Mouse (Mus musculus) liver, embryonic 12.5 days (tissue): Measurements from ENCODE around the gene Sbk2. TPM values are rescaled to one million over a fixed set of nuclear protein-coding genes. Genes with fewer than 3 reads are reported as not detected.

Experiments
- ATAC-seq: fragments of 200-750 bp; cut with Nextera tagmentation; 2 replicates; pipeline ENCODE4 v1.8.0; 2017; ENCODE audit warnings: moderate number of reproducible peaks, mild to moderate bottlenecking, moderate library complexity
- H3K27ac ChIP-seq: fragments of 300-500 bp; sonication (generic); 2 replicates; pipeline ENCODE4 v1.5.1; 2016; ENCODE audit warnings: mild to moderate bottlenecking
- H3K27me3 ChIP-seq: fragments of 300-500 bp; sonication (generic); replicated peaks from 2 replicates; pipeline ENCODE4 v1.6.1; 2016; ENCODE audit warnings: mild to moderate bottlenecking, moderate library complexity
- H3K36me3 ChIP-seq: fragments of 300-500 bp; sonication (generic); 2 replicates; pipeline ENCODE4 v1.6.1; 2016; ENCODE audit warnings: mild to moderate bottlenecking, moderate library complexity
- H3K4me1 ChIP-seq: fragments of 300-500 bp; sonication (generic); 2 replicates; pipeline ENCODE4 v1.6.1; 2016
- H3K4me2 ChIP-seq: fragments of 300-500 bp; sonication (generic); 2 replicates; pipeline ENCODE4 v1.6.1; 2016; ENCODE audit warnings: mild to moderate bottlenecking, moderate library complexity
- H3K4me3 ChIP-seq: fragments of 300-500 bp; sonication (generic); 2 replicates; pipeline ENCODE4 v1.5.1; 2016; ENCODE audit warnings: mild to moderate bottlenecking, moderate library complexity
- H3K9ac ChIP-seq: fragments of 300-500 bp; sonication (generic); 2 replicates; pipeline ENCODE4 v1.6.1; 2016; ENCODE audit warnings: mild to moderate bottlenecking, moderate library complexity
- H3K9me3 ChIP-seq: fragments of 300-500 bp; sonication (generic); replicated peaks from 2 replicates; pipeline ENCODE4 v1.6.1; 2016; ENCODE audit warnings: mild to moderate bottlenecking, moderate library complexity
- WGBS: fragments of 180-500 bp; shearing (Covaris S2); methylation state at CpG from one replicate; pipeline ENCODE4 v1.1.7; 2016; ENCODE audit not compliant: insufficient replicate concordance; 5-methylcytosine and 5-hydroxymethylcytosine counted together
- polyA plus RNA-seq: library from polyadenylated mRNA; unstranded; fragments of >200 nt; fragmentation: Nextera tagmentation; extraction: Ambion mirVana; gene quantifications from 2 replicates; pipeline ENCODE4 v1.2.1, GENCODE M21; 2016

The Sbk2 gene
- polyA plus RNA-seq, 1 experiment from 2014 or later, result not detected

DNA sequence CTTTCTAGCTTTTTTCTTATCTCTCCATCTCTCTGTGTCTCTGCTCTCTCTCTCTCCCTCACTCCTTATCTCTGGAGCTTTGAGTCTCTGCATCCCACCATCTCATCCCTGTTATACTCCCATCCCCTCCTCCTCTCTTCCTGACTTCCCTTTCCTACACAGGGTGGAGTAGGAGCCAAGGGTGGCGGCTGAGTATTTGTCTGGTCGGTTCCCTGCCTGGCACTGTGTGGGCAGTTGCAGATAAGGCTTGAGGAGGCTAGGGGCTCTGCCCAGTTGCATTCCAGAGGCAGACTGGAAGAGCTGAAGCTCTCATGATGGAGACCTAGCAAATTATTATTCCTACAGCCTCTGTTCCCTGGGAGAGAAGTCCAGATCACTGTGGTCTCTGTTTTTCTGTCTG, 24.0 kb upstream of the Sbk2 start:
- Histone ChIP-seq H3K4me1 (no peaks in the 10 kb centered on the region), H3K9me3 (no peaks in the 10 kb centered on the region), H3K4me2 (no peak overlapping the region), H3K27ac (no peak overlapping the region), H3K4me3 (no peak overlapping the region), H3K36me3 (peaks cover 11% of the 10 kb centered on the region), H3K27me3 (peaks cover 25% of the 10 kb centered on the region), H3K9ac (no peak overlapping the region)
- 43% methylated on average over 2 of the region's 2 CpGs for WGBS
- ATAC-seq, result no peak

DNA sequence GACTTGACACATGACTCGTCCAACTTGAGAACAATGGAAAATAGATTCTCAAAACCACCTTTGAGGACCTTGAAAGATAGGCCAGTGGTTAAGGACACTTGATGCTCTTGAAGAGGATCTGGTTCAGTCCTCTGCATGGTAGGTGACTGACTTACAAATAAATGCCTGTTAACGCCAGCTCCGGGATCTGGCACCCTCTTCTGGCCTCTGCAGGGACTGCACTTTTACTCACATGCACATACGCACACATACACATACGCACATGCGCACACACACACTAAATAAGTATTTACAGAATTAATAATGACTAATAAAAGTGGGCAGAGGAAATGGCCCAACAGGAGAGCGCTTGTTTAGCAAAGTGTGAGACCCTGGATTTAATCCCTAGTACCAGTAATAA, 12.6 kb upstream of the Sbk2 start:
- no peaks in the 10 kb centered on the region for H3K4me1 ChIP-seq
- 77% methylated on average over 7 of the region's 7 CpGs for WGBS
- ATAC-seq, result no peak
- no peak overlapping the region for H3K27ac ChIP-seq
- H3K4me3 ChIP-seq, result no peak overlapping the region
- peaks cover 10% of the 10 kb centered on the region for H3K27me3 ChIP-seq
- no peak overlapping the region for H3K9ac ChIP-seq
- no peaks in the 10 kb centered on the region for H3K36me3 ChIP-seq
- no peak overlapping the region for H3K4me2 ChIP-seq
- H3K9me3 ChIP-seq, result peaks cover 4% of the 10 kb centered on the region; the same call in 1 of the 2 replicates

DNA sequence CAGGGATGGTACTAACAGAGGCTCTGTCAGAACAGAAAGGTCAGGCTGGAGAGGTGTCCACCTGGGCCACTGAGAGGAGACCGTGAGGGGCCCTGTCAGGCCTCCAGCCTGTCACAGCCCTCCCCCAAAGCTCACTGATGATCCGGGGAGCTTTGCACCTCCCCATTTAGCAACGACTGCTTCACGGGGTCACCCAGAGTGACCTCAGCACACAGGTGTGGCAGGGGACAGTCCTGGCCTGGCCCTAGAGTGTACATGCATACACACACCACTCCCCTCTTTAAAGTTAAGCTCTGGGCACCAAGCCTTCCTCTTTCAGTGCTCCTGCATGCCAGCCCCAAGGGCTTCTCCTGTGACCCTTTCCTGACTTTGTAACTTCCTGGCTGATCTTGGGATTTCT, 11.2 kb upstream of the Sbk2 start:
- Histone ChIP-seq H3K4me1 (no peaks in the 10 kb centered on the region), H3K4me2 (no peak overlapping the region), H3K9me3 (peaks cover 4% of the 10 kb centered on the region; the same call in 1 of the 2 replicates), H3K27ac (no peak overlapping the region), H3K27me3 (peaks cover 14% of the 10 kb centered on the region), H3K9ac (no peak overlapping the region), H3K4me3 (no peak overlapping the region), H3K36me3 (no peaks in the 10 kb centered on the region)
- WGBS, result 29% methylated on average over 4 of the region's 4 CpGs
- ATAC-seq, result peak; percentile 44; the same call in 1 of the 2 replicates

GRCm38 (mm10) chr7:4972321-4973047, 8.3 kb upstream of the Sbk2 start:
- Histone ChIP-seq H3K9ac (no peak overlapping the region), H3K4me1 (no peaks in the 10 kb centered on the region), H3K9me3 (peaks cover 4% of the 10 kb centered on the region; the same call in 1 of the 2 replicates), H3K36me3 (no peaks in the 10 kb centered on the region), H3K4me2 (no peak overlapping the region), H3K27me3 (peaks cover 14% of the 10 kb centered on the region), H3K4me3 (no peak overlapping the region), H3K27ac (no peak overlapping the region)
- ATAC-seq, result no peak
- 49% methylated on average over 18 of the region's 18 CpGs for whole genome bisulfite sequencing

- no peaks in the 10 kb centered on the region for H3K36me3 ChIP-seq
- H3K9me3 ChIP-seq, result no peaks in the 10 kb centered on the region
- no peak overlapping the region for H3K9ac ChIP-seq
- H3K4me2 ChIP-seq, result no peak overlapping the region
- H3K27me3 ChIP-seq, result peaks cover 14% of the 10 kb centered on the region
- ATAC-seq, result no peak
- H3K27ac ChIP-seq, result no peak overlapping the region
- no peak overlapping the region for H3K4me3 ChIP-seq
- 33% methylated on average over 7 of the region's 7 CpGs for WGBS
- no peaks in the 10 kb centered on the region for H3K4me1 ChIP-seq
These were observed 7.5 kb upstream of the Sbk2 start for GRCm38 (mm10) chr7:4971710-4972109.

DNA sequence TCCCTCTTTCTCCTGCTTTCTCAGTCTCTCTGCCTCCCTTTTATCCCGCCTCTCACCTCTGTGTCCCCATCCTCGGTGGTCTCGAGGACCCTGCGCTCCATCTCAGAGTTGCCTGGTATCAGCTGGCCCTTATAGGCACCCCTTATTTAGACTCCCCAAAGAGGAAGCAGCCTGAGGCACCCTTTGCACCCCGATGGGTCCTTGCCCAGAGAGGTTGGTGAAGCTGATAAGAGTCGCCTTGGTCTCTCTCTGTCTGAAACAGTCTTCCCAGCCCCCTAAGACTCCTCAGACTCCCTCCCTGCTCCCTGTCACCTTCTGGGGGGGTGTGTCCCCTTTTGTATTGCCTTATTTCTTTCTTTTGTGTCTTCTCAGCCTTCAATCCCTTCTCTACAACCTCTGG, 6.9 kb upstream of the Sbk2 start, which contains the start of gene Sbk3:
TSS of gene Sbk3 (minus strand) at position 101 of the 400 bp plus-strand sequence.
- no peak for ATAC-seq
- 31% methylated on average over 6 of the region's 6 CpGs for WGBS

DNA sequence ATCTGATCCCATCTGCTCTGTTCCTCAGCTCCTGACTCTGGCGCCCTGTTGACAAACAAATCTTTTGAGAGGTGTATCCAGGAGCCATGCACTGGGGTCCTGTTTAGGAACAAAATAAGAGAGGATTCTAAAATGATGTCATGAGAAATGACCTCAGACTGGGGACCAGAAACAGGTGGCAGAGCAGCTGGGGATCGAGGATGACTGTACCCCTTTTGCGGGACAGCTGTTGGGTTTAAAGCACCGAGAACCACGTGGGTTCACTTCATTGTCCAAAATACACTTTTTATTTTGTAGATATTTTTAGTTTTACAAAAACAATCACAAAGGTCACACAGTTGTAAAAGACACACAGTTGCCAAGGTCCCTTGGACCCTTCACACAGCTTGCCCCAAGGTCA, 782 bp upstream of the Sbk2 start:
- H3K9ac ChIP-seq, result no peak overlapping the region
- peaks cover 10% of the 10 kb centered on the region for H3K27me3 ChIP-seq
- no peak overlapping the region for H3K4me3 ChIP-seq
- H3K36me3 ChIP-seq, result no peaks in the 10 kb centered on the region
- H3K9me3 ChIP-seq, result no peaks in the 10 kb centered on the region
- no peaks in the 10 kb centered on the region for H3K4me1 ChIP-seq
- WGBS, result 69% methylated on average over 5 of the region's 5 CpGs
- H3K27ac ChIP-seq, result no peak overlapping the region
- no peak for ATAC-seq
- no peak overlapping the region for H3K4me2 ChIP-seq

More for the DNA sequence above, 6.9 kb upstream of the Sbk2 start, which contains the start of gene Sbk3:
- Histone ChIP-seq H3K4me3 (no peak within 1 kb of the TSS), H3K4me2 (no peak within 1 kb of the TSS), H3K9me3 (no peaks in the 10 kb centered on the region), H3K27ac (no peak within 1 kb of the TSS), H3K9ac (no peak within 1 kb of the TSS), H3K27me3 (peaks cover 14% of the 10 kb centered on the region), H3K4me1 (no peaks in the 10 kb centered on the region), H3K36me3 (no peaks in the 10 kb centered on the region)

- WGBS, result 57% methylated on average over 5 of the region's 5 CpGs
These were observed 679 bp downstream of the Sbk2 start for GRCm38 (mm10) chr7:4963527-4963926.

GRCm38 (mm10) chr7:4957361-4957760, 6.8 kb downstream of the Sbk2 start:
- H3K9ac ChIP-seq, result no peak overlapping the region
- H3K4me2 ChIP-seq, result no peak overlapping the region
- no peak for ATAC-seq
- H3K4me3 ChIP-seq, result no peak overlapping the region
- WGBS, result 74% methylated on average over 10 of the region's 10 CpGs
- H3K27ac ChIP-seq, result no peak overlapping the region
- H3K27me3 ChIP-seq, result peaks cover 12% of the 10 kb centered on the region; the same call in 1 of the 2 replicates
- H3K36me3 ChIP-seq, result no peaks in the 10 kb centered on the region
- no peaks in the 10 kb centered on the region; the same call in 1 of the 2 replicates for H3K9me3 ChIP-seq
- H3K4me1 ChIP-seq, result no peaks in the 10 kb centered on the region

More at GRCm38 (mm10) chr7:4963527-4963926, 679 bp downstream of the Sbk2 start:
- H3K9me3 ChIP-seq, result no peaks in the 10 kb centered on the region
- no peak overlapping the region for H3K27ac ChIP-seq
- no peak overlapping the region for H3K9ac ChIP-seq
- no peak overlapping the region for H3K4me3 ChIP-seq
- ATAC-seq, result no peak
- H3K36me3 ChIP-seq, result no peaks in the 10 kb centered on the region
- H3K4me2 ChIP-seq, result no peak overlapping the region
- H3K27me3 ChIP-seq, result peaks cover 10% of the 10 kb centered on the region; the same call in 1 of the 2 replicates
- H3K4me1 ChIP-seq, result no peaks in the 10 kb centered on the region

- Histone ChIP-seq H3K9me3 (no peaks in the 10 kb centered on the region; the same call in 1 of the 2 replicates), H3K27ac (no peak overlapping the region), H3K4me2 (no peak overlapping the region), H3K27me3 (peaks cover 12% of the 10 kb centered on the region; the same call in 1 of the 2 replicates), H3K4me1 (no peaks in the 10 kb centered on the region), H3K36me3 (no peaks in the 10 kb centered on the region), H3K9ac (no peak overlapping the region), H3K4me3 (no peak overlapping the region)
- ATAC-seq, result no peak
- 26% methylated on average over 10 of the region's 10 CpGs for WGBS
These were observed 10.3 kb downstream of the Sbk2 start for GRCm38 (mm10) chr7:4953815-4954445.

DNA sequence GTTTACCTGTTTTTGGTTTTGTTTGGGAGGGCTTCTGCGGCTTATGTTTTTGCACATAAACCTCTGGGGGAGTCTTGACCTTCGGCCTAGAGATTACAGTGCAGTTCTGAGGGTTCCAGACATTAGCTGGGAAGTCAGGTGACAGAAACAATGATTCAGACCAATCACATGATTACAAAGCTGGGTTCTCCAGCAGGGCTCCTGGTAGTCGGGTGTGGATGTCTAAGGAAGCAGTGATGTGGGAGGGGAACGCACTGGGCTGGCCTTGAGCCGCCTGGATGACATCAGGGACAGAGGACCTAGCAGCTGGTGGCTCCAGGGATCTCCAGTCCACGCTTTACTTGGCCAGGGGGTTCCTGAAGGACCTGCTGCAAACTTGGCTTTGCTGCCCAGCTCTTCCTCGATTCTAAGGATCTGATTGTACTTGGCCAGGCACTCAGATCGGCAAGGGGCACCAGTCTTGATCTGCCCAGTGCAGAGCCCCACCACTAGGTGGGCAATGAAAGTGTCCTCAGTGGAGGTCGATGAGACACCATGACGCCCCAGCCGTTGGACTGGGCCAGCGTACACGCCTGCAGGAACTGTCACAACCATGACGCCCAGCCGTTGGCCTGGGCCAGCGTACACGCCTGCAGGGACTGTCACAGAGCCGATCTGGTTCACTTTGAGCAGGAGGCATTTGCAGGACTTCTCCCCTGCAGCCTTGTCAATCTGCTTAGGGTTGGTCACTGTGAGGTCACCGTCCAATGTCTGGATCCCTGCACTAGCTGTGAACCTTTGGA, 13.5 kb downstream of the Sbk2 start:
- Histone ChIP-seq H3K4me3 (no peak overlapping the region), H3K9me3 (no peaks in the 10 kb centered on the region; the same call in 1 of the 2 replicates), H3K4me1 (no peaks in the 10 kb centered on the region), H3K9ac (no peak overlapping the region), H3K27me3 (peaks cover 17% of the 10 kb centered on the region), H3K27ac (no peak overlapping the region), H3K36me3 (no peaks in the 10 kb centered on the region), H3K4me2 (no peak overlapping the region)
- WGBS, result 69% methylated on average over 19 of the region's 19 CpGs
- no peak for ATAC-seq

GRCm38 (mm10) chr7:4948386-4948785, 15.8 kb downstream of the Sbk2 start:
- Histone ChIP-seq H3K27me3 (peaks cover 9% of the 10 kb centered on the region; the same call in 1 of the 2 replicates), H3K4me2 (no peak overlapping the region), H3K9ac (no peak overlapping the region), H3K4me1 (no peaks in the 10 kb centered on the region), H3K27ac (no peak overlapping the region), H3K36me3 (no peaks in the 10 kb centered on the region), H3K9me3 (no peaks in the 10 kb centered on the region; the same call in 1 of the 2 replicates), H3K4me3 (no peak overlapping the region)
- no peak for ATAC-seq
- 35% methylated on average over 6 of the region's 6 CpGs for WGBS
